13 mouse cellular contexts compared by ENCODE assay signal in the genomic region with DNA sequence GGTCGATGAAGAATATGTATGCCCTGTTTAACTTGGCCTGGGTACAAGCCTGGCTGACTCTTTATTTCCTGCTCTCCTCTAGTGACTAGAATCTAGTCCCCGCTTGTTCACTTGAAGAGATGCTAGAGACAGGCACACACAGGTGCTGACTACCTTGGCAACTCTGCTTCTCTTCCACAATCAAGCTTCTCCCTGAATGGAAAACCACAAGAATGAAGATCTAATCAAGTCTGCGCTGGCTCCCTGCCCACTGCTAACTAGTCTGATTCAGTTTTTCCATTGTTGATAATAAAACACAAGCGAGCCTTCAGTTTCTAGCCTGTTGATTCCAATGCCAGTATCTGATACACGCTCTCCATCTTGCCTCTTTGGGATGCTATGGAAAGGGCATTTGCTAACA.
DNase-seq lines count a peak whose midpoint lies in the region; ATAC-seq and TF ChIP-seq lines count a peak whose summit lies in the region.
"Had no signal": no experiment of that assay in that cellular context is flagged by ENCODE, and none has a peak within 500 bp of the region (broad histone marks: within the 10 kb centered on the region; RNA-seq: fewer than 3 reads in every experiment).

No protein-coding gene starts in this region.

- no peak overlapping the region for H3K9ac ChIP-seq in MEL (ENCODE audit: control insufficient read depth, low read depth, low read length, poor library complexity, severe bottlenecking)
- H3K9ac ChIP-seq in midbrain, embryonic 13.5 days (replicated peaks) = no peak overlapping the region
- no peak overlapping the region for H3K9ac ChIP-seq in midbrain, embryonic 11.5 days (ENCODE audit: low read length)
- H3K9ac ChIP-seq: heart, embryonic 13.5 days; limb, embryonic 15.5 days had no signal

- H3K36me3 ChIP-seq in MEL (ENCODE audit: control insufficient read depth in 1 of 2, insufficient read depth in 2 of 2, low read length in 2 of 2) = peaks cover 0 to 6% of the 10 kb centered on the region in 2 experiments; a peak in 2 of 4 replicates
- no peaks in the 10 kb centered on the region for H3K36me3 ChIP-seq in midbrain, embryonic 13.5 days
- no peaks in the 10 kb centered on the region for H3K36me3 ChIP-seq in midbrain, embryonic 11.5 days (ENCODE audit: control insufficient read depth, insufficient read depth, low read length)
- H3K36me3 ChIP-seq: heart, embryonic 13.5 days; limb, embryonic 15.5 days had no signal

- no peak for TF ChIP-seq RAD21 in MEL (IDR thresholded peaks at IDR 0.05; ENCODE audit: low read depth, low read length)

- no peak for ATAC-seq in midbrain, embryonic 13.5 days
- no peak for ATAC-seq in midbrain, embryonic 11.5 days (ENCODE audit: low FRiP score)
- ATAC-seq: midbrain, embryonic 16.5 days had no signal

- no peak overlapping the region for H3K4me2 ChIP-seq in midbrain, embryonic 13.5 days (replicated peaks)
- no peak overlapping the region for H3K4me2 ChIP-seq in midbrain, embryonic 11.5 days
- H3K4me2 ChIP-seq: heart, embryonic 13.5 days; limb, embryonic 15.5 days had no signal

- H3K4me3 ChIP-seq in MEL (ENCODE audit: control insufficient read depth in 1 of 2, insufficient read depth in 1 of 2, low read depth in 2 of 2, low read length in 2 of 2) = no peak overlapping the region
- H3K4me3 ChIP-seq in midbrain, embryonic 13.5 days (replicated peaks) = no peak overlapping the region
- no peak overlapping the region for H3K4me3 ChIP-seq in midbrain, embryonic 11.5 days (ENCODE audit: low read depth, low read length)
- H3K4me3 ChIP-seq: erythroblast, embryonic 14.5 days; heart, embryonic 13.5 days; limb, embryonic 15.5 days had no signal

- TF ChIP-seq CTCF in MEL (IDR thresholded peaks at IDR 0.05 in 2 of 3, conservative IDR thresholded peaks at IDR 0.05 in 1 of 3; ENCODE audit: control insufficient read depth in 1 of 3, insufficient read depth in 1 of 3, low read depth in 2 of 3, low read length in 3 of 3, poor library complexity in 1 of 3, severe bottlenecking in 1 of 3) = no peak

- H3K4me1 ChIP-seq in MEL (ENCODE audit: control insufficient read depth in 1 of 2, insufficient read depth in 2 of 2, low read length in 2 of 2) = peaks cover 0 to 16% of the 10 kb centered on the region in 2 experiments; a peak in 2 of 4 replicates
- no peaks in the 10 kb centered on the region for H3K4me1 ChIP-seq in midbrain, embryonic 13.5 days (replicated peaks)
- no peaks in the 10 kb centered on the region for H3K4me1 ChIP-seq in midbrain, embryonic 11.5 days (ENCODE audit: control insufficient read depth, insufficient read depth, low read length)

- no peak for TF ChIP-seq POLR2A in MEL (IDR thresholded peaks at IDR 0.05; ENCODE audit: control insufficient read depth in 1 of 2, insufficient read depth in 1 of 2, low read depth in 1 of 2, low read length in 2 of 2, poor library complexity in 1 of 2)

- H3K9me3 ChIP-seq in MEL (replicated peaks; ENCODE audit: insufficient read depth, low read length) = no peaks in the 10 kb centered on the region
- no peaks in the 10 kb centered on the region for H3K9me3 ChIP-seq in midbrain, embryonic 13.5 days
- no peaks in the 10 kb centered on the region for H3K9me3 ChIP-seq in midbrain, embryonic 11.5 days (ENCODE audit: control insufficient read depth, low read length)
- H3K9me3 ChIP-seq: heart, embryonic 13.5 days; limb, embryonic 15.5 days had no signal

- 91% methylated on average over 5 of the region's 5 CpGs for WGBS in midbrain, embryonic 13.5 days
- 90% methylated on average over 5 of the region's 5 CpGs for WGBS in midbrain, embryonic 11.5 days

- no peak overlapping the region for H3K27ac ChIP-seq in MEL (ENCODE audit: control insufficient read depth, low read depth, low read length)
- H3K27ac ChIP-seq in midbrain, embryonic 13.5 days = no peak overlapping the region
- no peak overlapping the region for H3K27ac ChIP-seq in midbrain, embryonic 11.5 days (ENCODE audit: low read depth, low read length)
- H3K27ac ChIP-seq: heart, embryonic 13.5 days; limb, embryonic 15.5 days had no signal

- no peaks in the 10 kb centered on the region for H3K79me2 ChIP-seq in MEL (ENCODE audit: control insufficient read depth, insufficient read depth, low read length, poor library complexity)

- peaks cover 0 to 3% of the 10 kb centered on the region in 2 experiments; a peak in 1 of 4 replicates for H3K27me3 ChIP-seq in MEL (ENCODE audit: control insufficient read depth in 1 of 2, insufficient read depth in 2 of 2, low read length in 2 of 2)
- no peaks in the 10 kb centered on the region for H3K27me3 ChIP-seq in midbrain, embryonic 13.5 days
- no peaks in the 10 kb centered on the region for H3K27me3 ChIP-seq in midbrain, embryonic 11.5 days (ENCODE audit: control insufficient read depth, insufficient read depth, low read length)
- H3K27me3 ChIP-seq: heart, embryonic 13.5 days; limb, embryonic 15.5 days had no signal

- peak; percentile 23 for DNase-seq in layer of hippocampus, adult 11-12 months (ENCODE audit: low spot score)
- DNase-seq in layer of hippocampus, postnatal 36 days = no peak
- peak; percentile 34 for DNase-seq in MEL (ENCODE audit: low read depth, low spot score)
- DNase-seq in adrenal gland, postnatal 36 days = peak; percentile 49 to 66
- DNase-seq in ovary, postnatal 36 days (ENCODE audit: low spot score) = peak; percentile 23
- no peak for DNase-seq in midbrain, embryonic 11.5 days (ENCODE audit: low spot score, missing footprints)
- DNase-seq: cerebellum, adult 8-10 months; thymus, adult 18-20 months had no signal

- no peak for TF ChIP-seq EP300 in MEL (IDR thresholded peaks at IDR 0.05; ENCODE audit: low read depth in 1 of 2, low read length in 2 of 2)

TF ChIP-seq in MEL, 35 proteins besides CTCF, POLR2A, EP300 and RAD21:
- no peak for TF ChIP-seq MAZ (IDR thresholded peaks at IDR 0.05; ENCODE audit: low read depth, low read length)
- no peak for TF ChIP-seq CHD2 (IDR thresholded peaks at IDR 0.05; ENCODE audit: low read length)
- no peak for TF ChIP-seq NRF1 (IDR thresholded peaks at IDR 0.05; ENCODE audit: insufficient read depth, low read depth, low read length, poor library complexity, severe bottlenecking)
- no peak for TF ChIP-seq ZNF384 (IDR thresholded peaks at IDR 0.05; ENCODE audit: low read depth, low read length)
- TF ChIP-seq NELFE (IDR thresholded peaks at IDR 0.05; ENCODE audit: low read depth, low read length) = no peak
- no peak for TF ChIP-seq GATA1 (IDR thresholded peaks at IDR 0.05; ENCODE audit: low read depth, low read length)
- no peak for TF ChIP-seq CHD1 (IDR thresholded peaks at IDR 0.05; ENCODE audit: low read depth, low read length)
- TF ChIP-seq POLR2AphosphoS2 (IDR thresholded peaks at IDR 0.05; ENCODE audit: low read length) = no peak
- TF ChIP-seq MYC (IDR thresholded peaks at IDR 0.05; ENCODE audit: low read depth, low read length) = no peak

Comparison
In these comparisons a context has a peak if more than half of its experiments do, and no peak if none do; other contexts are left out.
1. DNase-seq: peak in layer of hippocampus, adult 11-12 months (single experiment), MEL (single experiment), adrenal gland, postnatal 36 days (2 of 2) and ovary, postnatal 36 days (single experiment); none in layer of hippocampus, postnatal 36 days (0 of 2) and midbrain, embryonic 11.5 days (single experiment).